Mouse (Mus musculus) CD4-positive, CD25-positive, alpha-beta regulatory T cell, adult 4 months (primary cell): ENCODE results near the gene 6330409D20Rik. TPM values are rescaled to one million over a fixed set of nuclear protein-coding genes. Genes with fewer than 3 reads are reported as not detected.
A peak's percentile ranks its signal among the peaks of the same experiment; 100 is the strongest.

ENCODE experiments used
- ATAC-seq: one replicate; pipeline ENCODE4 v1.8.0; 2017
- polyA plus RNA-seq, 2 experiments: library from polyadenylated mRNA; unstranded; fragments of 100-300 nt; shearing (Covaris generic); gene quantifications; one replicate each; pipeline ENCODE4 v1.2.1; 2017

6330409D20Rik gene
- polyA plus RNA-seq, result under 1 TPM in 1 of 2 experiments, not detected in 1; 0.58 TPM

DNA sequence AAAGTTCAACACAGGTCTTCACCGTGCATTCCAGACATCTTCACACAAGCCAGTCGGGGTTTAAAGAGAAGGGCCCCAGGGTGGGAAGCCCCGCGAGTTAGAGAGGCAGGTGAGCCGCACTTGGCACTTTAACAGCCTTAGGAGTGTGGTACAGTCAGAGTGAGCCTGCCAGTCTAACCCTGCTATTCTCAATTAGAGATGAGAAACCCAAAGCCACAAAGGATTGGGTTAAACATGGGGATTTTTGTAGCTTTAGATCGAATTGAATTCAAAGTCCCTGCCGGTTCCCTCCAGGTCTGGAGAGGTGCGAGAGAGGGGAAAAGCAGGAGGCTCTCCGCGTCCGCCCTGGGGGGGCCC lies at the start of gene 6330409D20Rik:
Gene 6330409D20Rik, minus strand, starts transcription at position 101 of the 357 bp plus-strand sequence.
- ATAC-seq, result no peak

DNA sequence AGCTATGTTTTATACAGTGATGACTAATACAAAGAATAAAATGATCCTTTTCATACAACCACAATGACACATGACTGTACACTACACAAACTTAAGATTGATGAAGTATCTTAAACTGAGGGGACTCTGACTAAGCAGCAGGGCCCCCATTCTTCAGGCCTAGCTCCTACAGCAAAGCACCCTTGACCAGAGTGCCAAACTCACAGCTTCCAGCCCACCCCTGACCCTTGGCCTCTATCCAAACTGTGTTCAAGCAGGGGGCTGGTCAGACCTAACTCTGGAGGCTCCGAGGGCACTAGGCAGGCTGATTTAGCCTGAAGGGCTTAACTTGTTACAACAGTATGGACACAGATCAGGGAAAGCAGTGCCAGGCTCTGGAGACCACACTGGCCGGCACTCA lies 47.8 kb upstream of the 6330409D20Rik start:
- no peak for ATAC-seq

DNA sequence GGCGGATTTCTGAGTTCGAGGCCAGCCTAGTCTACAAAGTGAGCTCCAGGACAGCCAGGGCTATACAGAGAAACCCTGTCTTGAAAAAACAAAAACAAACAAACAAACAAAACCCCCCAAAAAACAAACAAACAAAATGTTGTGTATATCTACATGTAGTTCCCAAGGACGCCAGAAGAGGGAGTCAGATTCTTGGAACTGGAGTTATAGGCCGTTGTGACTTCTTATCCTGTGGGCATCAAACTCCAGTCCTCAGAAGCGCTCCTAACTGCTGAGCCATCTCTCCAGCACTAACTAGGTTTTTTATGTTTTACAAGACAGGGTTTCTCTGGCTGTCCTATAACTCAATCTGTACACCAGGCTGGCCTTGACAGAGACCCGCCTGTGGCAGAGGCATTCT lies 46.4 kb upstream of the 6330409D20Rik start:
- no peak for ATAC-seq

DNA sequence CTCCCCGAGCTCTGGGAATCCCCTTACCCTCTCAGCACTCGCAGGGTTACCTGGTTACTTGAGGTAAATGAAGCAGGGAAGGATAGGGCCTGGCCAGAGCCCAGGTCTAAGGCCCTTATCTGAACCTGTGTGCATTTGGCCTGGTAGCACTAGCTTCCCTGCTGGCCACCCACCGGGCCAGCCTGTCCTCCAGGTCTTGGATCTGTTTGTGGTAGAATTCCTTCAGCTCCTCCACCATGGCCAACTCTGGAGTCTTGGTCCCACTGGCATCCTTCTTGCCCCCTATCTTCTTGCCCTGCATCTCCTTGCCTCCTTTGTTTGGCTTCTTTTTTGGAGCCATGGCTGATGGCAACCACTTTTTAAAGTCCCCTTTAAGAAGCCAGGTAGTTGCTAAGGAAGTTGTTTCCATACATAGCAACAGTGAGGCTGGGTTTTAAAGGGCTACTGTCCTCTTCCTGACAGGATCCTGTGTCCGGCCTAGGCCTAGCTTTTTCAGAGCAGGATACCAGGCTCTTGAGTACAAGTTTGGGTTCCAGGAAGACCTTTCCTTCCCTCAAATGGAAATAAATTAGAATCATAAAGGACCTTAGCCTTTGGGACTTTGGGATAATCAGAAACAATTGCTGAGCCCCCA lies 43.3 kb upstream of the 6330409D20Rik start, which contains the start of gene Cfap157:
Gene Cfap157, minus strand, starts transcription at position 381 of the 634 bp plus-strand sequence.
- no peak for ATAC-seq

DNA sequence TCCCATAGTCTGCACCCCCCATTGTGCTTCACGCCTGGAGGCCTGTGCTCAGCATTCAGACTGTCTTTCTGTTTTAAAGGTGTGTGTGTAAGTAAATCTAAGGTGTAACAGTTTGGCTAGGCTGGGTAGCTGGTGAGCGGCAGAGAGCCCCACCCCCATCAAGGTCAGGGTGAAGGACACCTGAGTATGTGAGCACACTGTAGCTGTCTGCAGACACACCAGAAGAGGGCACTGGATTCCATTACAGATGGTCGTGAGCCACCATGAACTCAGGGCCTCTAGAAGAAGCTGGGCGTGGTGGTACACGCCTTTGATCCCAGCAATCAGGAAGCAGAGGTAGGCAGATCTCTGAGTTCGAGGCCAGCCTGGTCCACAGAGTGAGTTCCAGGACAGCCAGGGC lies 40.9 kb upstream of the 6330409D20Rik start:
- no peak for ATAC-seq

DNA sequence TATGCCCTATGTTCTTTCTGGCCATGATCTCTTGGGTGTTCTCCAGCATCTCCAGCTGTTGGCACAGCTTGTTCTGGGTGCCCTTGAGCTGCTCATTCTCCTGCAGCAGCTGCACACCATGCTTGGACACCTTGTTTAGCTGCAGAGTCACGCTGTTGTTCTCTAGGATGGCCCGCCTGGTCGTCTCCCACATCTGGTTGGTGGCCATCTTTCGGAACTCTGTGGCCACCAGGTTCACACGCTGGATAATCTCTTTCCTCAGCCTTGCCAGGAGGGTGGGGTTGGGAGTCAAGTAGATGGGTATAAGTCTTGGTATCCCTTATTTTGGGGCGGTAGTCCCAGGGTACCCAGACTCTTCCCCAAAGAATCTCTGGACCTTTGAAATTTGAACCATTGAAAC lies 38.9 kb upstream of the 6330409D20Rik start:
- ATAC-seq, result no peak

DNA sequence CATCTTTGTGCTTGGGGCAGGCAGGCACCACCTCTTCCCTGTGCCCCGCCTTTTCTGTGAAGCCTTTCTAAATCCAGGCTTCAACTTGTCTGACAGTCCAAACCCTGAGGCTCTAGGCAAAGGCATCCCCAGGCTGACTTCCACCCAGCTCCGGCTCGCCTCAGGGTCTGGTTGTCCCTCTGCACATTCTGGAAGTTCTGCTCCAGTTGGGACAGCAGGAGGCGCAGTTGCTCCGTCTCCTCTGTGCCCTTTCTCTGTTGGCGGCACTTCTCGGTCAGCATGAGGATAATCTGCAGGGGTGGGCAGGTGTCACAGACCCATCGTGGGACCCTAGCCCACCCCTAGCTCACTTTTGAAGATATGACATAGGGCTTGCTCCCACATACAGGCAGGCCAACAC lies 38.3 kb upstream of the 6330409D20Rik start:
- no peak for ATAC-seq

DNA sequence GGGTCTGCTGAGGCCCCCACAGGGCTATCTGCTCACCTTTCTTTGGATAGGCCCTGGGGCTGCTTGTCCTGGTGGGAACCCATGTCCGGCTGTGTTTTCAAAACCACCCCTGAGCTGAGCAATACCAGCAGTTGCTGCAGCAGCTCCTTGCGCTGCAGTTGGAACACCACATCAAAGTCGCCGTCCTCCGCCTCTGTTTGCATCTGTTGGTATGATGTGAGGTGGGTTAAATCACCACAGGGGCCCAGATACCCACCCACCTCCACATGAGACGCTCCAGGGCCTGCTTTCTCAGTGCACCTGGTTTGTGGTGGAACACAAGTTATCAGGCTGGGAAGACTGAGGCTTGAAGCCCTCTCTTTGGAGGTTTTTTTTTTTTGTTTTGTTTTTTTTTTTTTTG lies 37.3 kb upstream of the 6330409D20Rik start:
- no peak for ATAC-seq

DNA sequence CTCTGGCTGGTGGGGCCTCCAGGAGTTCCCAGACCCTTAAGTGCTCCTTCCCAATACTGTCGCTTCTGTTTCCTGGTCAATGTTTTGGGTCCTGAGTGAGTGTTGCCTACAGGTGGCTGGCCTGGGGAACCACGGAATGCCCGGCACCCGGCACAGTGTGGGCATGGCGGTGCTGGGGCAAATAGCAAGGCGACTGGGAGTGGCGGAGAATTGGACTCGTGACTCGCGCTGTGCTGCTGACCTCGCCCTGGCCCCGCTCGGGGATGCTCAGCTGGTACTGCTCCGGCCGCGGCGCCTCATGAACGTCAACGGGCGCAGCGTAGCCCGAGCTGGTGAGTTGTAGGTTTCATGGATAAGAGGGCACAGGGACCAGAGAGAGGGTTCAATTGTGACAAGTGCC lies 35.4 kb upstream of the 6330409D20Rik start:
- no peak for ATAC-seq

DNA sequence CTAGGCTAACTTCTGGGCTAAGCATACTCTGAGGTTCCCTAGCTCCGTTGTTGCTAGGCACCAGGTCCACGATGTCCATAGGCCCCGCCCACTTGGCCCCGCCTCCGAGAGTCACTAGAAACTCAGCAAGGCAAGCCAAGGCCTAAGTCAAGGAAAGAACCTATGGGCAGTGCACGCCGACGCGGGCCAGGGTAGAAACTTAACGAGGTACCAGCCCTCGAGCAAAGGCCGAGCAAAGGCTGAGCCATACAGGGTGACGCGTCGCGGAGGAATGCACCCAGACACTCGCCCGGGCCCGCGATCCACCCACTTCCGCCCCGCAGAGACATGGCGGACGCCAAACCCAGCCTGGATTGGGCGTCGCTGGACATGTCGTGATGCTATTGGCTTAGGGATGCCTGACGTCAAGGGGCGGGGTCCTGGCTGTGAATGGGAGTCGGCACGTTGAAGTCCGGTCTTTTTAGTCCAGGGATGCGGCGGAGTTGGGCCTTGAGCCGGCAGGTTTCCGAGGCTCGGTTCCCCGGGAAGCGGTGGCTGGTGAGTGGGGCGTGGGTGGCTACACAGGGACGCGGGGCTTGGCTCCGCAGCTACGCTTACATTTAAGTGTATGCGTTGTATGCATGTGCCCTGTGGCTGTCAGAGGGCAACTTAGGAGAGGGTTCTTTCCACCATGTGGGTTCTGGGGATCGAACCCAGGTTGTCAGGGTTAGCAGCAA lies 34.7 kb upstream of the 6330409D20Rik start, which contains the start of the genes Ttc16 and Ptrh1:
Gene Ttc16, minus strand, starts transcription at position 275 of the 716 bp plus-strand sequence.
Gene Ptrh1, plus strand, starts transcription at position 428 of the 716 bp plus-strand sequence.
- ATAC-seq, result peak; percentile 98

DNA sequence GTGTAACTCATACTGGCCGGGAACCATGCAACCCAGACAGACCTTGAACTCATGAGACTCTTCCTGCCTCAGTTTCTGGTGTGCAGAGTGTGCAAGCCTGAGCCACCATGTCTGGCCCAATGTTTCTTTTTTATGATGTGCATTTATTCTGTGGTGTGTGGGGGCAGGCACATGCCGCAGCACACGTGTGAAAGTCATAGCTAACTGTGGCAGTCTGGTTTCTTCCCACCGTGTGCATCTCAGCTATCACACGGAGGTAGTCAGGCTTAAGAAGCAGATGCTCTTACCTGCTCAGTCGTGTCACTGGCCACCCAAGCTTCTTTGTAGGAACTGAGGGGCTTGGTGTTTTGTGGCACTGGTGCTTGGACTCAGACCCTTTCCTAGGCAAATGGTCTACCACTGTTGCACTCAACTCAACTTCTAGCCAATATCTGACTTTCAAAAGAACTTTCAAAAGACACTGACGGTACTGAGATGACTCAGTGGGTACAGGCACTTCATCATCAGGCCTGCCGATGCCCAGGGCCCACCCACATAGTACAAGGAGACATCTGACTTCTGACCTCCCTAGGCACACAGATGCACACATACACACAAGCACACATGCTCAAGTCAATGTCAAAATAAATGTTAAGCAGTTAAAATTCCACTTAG lies 31.9 kb upstream of the 6330409D20Rik start:
- ATAC-seq, result no peak

DNA sequence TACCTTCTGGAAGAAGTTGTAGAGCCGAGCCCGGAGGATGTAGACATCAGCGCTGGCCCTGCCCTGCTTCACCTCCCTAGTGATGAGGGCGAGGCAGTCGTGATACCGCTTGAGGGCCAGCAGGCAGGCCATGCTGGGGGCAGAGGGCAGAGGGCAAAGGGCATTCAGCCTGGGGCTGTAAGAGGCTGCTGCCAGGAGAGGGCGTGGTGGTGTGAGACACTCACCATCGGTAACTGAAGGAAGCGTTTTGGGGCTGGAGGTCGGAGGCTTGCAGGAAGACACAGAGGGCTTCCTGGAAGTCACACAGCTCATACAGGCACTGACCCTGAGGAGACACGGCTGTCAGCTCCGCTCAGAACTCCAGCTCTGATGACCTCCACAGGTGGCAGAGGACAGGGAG lies 31.1 kb upstream of the 6330409D20Rik start:
- ATAC-seq, result no peak

DNA sequence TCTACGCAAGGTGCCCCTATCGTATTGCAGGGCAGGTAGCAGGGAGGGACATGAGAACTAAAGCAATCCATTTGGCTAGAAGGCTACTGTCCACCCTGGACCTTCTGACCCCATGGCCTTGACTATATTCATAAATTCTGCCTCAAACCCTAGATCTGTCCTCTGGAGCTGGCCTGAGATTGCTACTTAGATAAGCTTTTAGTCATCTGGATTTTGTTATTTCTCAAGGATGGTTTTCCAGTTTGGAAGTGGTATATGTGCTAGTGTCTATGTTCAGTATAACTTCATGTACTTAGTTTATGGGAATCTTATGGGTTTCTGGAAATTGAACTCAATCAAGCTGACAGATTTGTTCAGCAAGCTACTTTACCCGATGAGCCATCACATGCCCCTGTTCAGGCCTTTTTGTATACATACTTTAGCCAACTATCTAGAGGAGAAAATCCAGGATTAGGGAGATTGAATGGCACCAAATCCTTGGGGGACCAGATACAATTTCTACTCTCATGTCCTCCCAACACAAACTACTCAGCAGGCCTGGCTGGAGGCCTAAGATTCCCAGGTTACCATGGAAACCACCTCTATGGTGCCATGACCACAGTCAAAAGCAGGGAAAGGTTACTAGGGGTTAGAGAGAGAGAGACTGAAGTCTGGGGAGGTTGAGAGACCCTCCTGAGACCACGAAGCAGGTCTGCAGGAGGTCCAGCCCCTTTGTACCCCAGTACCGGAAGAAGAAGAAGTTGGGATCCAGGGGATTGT lies 28.7 kb upstream of the 6330409D20Rik start:
- ATAC-seq, result no peak

DNA sequence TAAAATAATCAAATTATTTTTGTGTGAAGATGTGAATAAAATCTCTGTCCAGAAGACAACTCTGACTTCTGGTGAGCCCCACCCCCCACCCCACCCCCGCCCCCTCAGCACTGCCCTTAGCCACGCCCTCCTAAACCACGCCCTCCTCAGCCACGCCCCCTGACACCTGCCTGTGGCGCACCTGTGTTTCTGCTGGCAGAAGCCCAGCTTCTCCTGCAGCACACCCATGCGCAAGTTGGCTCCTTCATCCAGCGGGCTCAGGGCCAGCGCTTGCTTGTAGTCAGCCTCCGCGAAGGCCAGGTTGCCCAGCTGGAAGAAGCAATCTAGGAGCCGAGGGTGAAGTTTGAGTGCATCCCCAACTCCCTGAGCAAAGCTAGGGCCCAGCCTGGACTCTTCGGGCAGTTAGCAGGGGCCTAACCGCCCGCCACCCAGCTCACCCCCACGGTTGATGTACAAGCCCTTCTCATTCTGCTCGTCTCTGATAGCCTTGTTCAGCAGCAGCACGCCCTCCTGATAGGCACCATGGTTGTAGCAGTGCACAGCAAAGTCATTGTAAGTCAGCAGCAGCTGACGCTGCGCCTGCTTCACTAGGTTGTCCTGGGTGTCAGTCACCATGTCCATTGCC lies 28.0 kb upstream of the 6330409D20Rik start:
- ATAC-seq, result no peak

DNA sequence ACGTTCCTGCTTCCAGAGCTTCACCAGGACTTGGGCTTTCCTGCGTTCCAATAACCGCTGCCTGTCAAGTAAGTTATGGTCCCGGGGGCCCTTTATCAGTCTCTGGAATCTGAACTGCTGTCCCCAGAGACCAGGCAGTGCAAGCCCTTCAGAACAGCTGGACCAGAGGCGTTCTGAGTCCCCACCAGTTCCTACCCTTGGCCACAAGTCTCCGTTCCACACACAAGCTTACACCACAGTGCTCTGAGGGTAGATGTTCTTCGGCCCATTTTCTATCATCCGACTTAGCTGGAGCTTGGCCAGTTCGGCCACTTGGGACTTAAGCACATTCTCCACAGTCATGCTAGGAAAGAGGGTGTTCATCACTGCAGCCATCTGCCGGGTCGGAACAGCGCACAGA lies 26.4 kb upstream of the 6330409D20Rik start:
- ATAC-seq, result no peak

DNA sequence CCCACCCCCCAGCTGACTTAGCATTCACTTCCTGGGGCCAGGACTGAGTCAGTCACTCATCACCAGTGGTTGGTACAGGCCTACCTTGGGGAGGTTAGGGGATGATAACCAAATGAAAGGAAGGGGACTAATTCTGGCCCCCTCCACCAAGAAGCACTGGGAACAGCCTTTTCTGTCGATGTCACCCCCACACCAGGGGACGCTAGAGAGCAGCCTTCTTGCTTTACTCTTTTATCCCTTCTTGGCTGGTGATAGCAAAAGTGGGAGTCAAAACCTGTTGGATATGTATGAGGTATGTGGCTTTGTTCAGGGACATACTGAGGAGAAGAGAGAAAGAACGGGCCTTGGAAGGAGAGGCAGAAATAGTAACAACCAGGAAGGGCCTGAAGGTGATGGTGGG lies 22.5 kb upstream of the 6330409D20Rik start:
- no peak for ATAC-seq

DNA sequence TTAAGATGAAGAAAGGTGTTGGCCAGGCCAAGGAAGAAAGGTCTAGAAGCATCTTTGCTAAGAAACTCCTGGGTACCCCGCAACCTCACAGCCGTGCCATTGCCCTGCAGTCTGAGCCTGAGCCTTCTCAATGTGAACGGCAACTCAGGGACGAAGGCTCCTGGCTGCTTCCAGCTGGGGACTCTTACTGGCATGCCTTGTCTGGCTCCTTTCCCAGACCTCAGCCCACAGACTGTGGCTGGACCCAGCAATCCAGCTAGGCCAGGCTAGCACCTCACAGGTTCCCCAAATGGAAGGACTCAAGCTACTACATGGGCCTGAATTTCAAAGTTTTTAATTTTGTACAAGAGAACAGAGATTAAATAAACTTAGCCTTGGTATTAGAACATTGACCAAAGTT lies 21.0 kb upstream of the 6330409D20Rik start:
- no peak for ATAC-seq

DNA sequence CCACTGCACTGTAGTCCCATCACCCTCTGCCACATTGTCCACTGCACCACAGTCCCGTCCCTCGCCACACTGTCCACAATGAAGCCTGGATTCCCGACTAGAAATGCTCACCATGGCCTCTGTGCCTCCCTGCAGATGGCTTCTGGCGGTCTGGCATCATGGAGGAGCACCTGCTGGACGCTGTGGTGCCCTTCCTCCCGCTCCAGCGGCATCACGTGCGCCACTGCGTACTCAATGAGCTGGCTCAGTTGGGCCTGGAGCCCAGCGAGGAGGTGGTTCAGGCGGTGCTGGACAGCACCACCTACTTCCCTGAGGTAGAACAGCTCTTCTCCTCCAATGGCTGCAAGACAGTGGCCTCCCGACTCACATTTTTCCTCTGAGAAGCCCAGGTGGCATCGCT lies 20.5 kb upstream of the 6330409D20Rik start:
- ATAC-seq, result no peak

DNA sequence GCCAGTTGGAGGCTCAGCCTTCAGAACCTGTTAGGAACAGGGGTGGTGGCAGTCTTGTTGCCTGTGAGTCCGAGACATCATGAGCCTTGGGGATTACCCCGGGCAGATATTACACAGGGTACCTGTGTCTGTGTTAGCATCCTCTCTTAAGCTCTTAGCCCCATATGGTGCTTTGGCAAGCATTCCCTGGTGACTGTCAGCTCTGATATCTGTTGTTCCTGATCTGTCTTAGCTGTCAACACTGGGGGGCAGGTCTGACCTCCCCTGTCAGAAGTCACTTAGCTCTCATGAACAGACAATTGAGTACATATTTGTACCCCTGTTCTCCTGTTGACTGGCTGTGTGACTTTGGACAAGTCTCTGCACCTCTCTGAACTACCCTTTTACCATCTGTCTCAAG lies 18.2 kb upstream of the 6330409D20Rik start:
- ATAC-seq, result no peak

DNA sequence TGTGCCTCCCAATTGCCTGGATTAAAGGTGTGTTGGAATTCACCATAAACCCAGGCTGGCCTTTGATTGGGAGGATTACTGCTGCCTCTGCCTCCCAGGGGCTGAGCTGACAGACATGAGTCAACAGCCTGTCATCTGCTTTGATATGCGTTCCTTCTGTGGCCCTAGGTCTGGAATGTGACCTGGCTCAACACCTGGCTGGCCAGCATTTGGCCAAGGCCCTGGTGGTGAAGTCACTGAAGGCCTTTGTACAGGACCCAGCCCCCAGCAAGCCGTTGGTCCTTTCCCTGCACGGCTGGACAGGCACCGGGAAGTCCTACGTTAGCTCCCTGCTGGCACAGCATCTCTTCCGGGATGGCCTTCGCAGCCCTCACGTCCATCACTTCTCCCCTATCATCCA lies 17.7 kb upstream of the 6330409D20Rik start:
- ATAC-seq, result no peak

DNA sequence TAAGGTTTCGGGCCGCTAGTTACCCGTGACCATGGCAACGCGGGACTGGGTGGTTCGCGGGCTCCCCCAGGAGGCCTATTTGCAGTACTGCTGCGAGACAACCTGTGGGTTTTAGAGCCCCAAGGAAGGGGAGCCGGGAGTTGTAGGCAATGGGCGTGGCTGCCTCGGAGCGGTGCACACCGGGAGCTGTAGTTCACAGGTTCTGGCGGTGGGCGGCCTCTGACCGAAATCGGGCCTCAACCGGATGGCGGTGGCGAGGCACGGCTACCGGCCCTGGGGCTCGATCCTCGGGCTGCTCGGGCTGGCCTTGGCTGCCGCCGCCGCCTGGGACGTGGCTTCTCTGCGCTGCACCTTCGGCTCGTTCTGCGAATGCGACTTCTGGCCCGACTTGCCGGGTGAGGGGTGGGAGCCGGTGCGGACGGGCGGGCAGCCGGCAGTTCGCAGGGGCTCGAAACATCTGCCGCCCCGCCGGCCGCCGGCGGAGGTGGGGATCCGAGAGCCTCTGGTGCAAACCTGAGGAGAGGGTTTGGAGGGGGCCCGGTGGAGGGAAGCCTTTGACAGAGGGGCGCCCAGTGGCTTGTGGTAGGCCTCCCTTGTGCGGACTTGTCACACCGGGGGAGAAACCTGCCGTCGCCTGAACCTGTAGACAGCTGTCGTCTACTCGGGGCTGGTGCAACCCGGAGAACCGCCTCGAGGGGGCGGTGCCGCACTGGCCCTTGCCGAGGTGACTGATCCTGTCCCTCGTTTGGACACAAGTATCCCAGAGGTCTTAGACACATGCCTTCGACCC lies 16.4 kb upstream of the 6330409D20Rik start, which contains the start of gene Tor2a:
Gene Tor2a, plus strand, starts transcription at position 179 of the 790 bp plus-strand sequence.
- ATAC-seq, result peak; percentile 98

DNA sequence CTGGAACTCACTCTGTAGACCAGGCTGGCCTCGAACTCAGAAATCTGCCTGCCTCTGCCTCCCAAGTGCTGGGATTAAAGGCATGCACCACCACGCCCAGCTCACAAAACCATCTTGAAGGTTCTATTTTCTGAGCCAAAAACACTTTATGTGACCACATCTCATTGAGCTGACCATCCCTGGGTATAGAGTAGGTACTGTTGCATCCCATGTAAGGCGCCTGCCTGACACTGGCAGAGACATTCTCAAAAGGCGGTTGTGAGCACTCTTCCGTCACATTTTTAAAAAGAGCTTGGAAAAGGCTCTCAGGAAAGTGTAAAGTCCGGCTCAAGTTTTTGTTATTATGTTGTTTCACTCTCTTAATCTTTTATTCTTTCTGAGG lies 15.8 kb upstream of the 6330409D20Rik start:
- no peak for ATAC-seq
